Mouse (Mus musculus) forebrain, embryonic 15.5 days (tissue): Measurements from ENCODE around the gene Wdr90. TPM values are rescaled to one million over a fixed set of nuclear protein-coding genes. Genes with fewer than 3 reads are reported as not detected.
A peak's percentile ranks its signal among the peaks of the same experiment; 100 is the strongest.

Experiments used
- ATAC-seq: fragments of 200-750 bp; cut with Nextera tagmentation; replicated peaks from 2 replicates; pipeline ENCODE4 v1.8.0; 2017; ENCODE audit warnings: mild to moderate bottlenecking, moderate TSS enrichment, moderate library complexity
- H3K27ac ChIP-seq: fragments of 300-500 bp; sonication (generic); replicated peaks from 2 replicates; pipeline ENCODE4 v1.5.1; 2015; ENCODE audit warnings: mild to moderate bottlenecking, inconsistent platforms
- H3K27me3 ChIP-seq: fragments of 300-500 bp; sonication (generic); 2 replicates; pipeline ENCODE4 v1.6.1; 2015; ENCODE audit warnings: inconsistent platforms
- H3K36me3 ChIP-seq: fragments of 300-500 bp; sonication (generic); 2 replicates; pipeline ENCODE4 v1.6.1; 2015; ENCODE audit warnings: mild to moderate bottlenecking, inconsistent platforms
- H3K4me1 ChIP-seq: fragments of 300-500 bp; sonication (generic); 2 replicates; pipeline ENCODE4 v1.6.1; 2015; ENCODE audit warnings: inconsistent platforms
- H3K4me2 ChIP-seq: fragments of 300-500 bp; sonication (generic); replicated peaks from 2 replicates; pipeline ENCODE4 v1.6.1; 2015; ENCODE audit warnings: mild to moderate bottlenecking, inconsistent platforms
- H3K4me3 ChIP-seq: fragments of 300-500 bp; sonication (generic); 2 replicates; pipeline ENCODE4 v1.5.1; 2015; ENCODE audit warnings: mild to moderate bottlenecking, inconsistent platforms
- H3K9ac ChIP-seq: fragments of 300-500 bp; sonication (generic); replicated peaks from 2 replicates; pipeline ENCODE4 v1.6.1; 2015; ENCODE audit warnings: mild to moderate bottlenecking, inconsistent platforms
- H3K9me3 ChIP-seq: fragments of 300-500 bp; sonication (generic); 2 replicates; pipeline ENCODE4 v1.6.1; 2016; ENCODE audit warnings: inconsistent platforms
- WGBS: fragments of 180-500 bp; shearing (Covaris S2); methylation state at CpG from one replicate; pipeline ENCODE4 v1.1.7; 2015; ENCODE audit warnings: mixed read lengths; 5-methylcytosine and 5-hydroxymethylcytosine counted together
- polyA plus RNA-seq: library from polyadenylated mRNA; unstranded; fragments of >200 nt; fragmentation: Nextera tagmentation; extraction: Ambion mirVana; gene quantifications from 2 replicates; pipeline ENCODE4 v1.2.1, GENCODE M21; 2015

Gene Wdr90
- polyA plus RNA-seq, 1 experiment from 2014 or later, result 18.8 TPM

DNA sequence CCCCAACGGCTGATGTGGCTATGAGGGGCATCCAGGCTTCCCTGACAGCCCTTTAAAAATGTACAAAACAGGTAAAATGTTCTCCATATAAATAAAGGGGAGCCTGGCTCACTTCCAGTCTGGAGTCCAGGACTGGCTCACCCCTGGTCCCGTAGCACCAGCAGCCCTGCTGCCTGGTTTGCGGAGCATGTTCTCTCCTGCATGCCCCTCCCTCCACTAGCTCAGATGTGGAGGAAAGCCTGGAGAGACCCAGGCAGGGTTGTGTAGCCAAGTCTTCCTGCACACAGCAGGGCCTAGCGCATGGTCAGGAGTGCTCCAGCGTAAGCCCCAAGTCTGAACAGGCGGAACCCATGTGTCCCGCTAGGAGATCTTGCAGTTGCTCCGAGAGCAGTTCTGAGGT lies 22.0 kb upstream of the Wdr90 start:
- H3K9ac ChIP-seq, result no peak overlapping the region
- 80% methylated on average over 8 of the region's 8 CpGs for WGBS
- ATAC-seq, result no peak
- H3K4me3 ChIP-seq, result no peak overlapping the region
- H3K36me3 ChIP-seq, result peaks cover 37% of the 10 kb centered on the region
- no peak overlapping the region for H3K27ac ChIP-seq
- peaks cover 8% of the 10 kb centered on the region for H3K4me1 ChIP-seq
- no peaks in the 10 kb centered on the region for H3K9me3 ChIP-seq
- no peak overlapping the region for H3K4me2 ChIP-seq
- no peaks in the 10 kb centered on the region for H3K27me3 ChIP-seq

DNA sequence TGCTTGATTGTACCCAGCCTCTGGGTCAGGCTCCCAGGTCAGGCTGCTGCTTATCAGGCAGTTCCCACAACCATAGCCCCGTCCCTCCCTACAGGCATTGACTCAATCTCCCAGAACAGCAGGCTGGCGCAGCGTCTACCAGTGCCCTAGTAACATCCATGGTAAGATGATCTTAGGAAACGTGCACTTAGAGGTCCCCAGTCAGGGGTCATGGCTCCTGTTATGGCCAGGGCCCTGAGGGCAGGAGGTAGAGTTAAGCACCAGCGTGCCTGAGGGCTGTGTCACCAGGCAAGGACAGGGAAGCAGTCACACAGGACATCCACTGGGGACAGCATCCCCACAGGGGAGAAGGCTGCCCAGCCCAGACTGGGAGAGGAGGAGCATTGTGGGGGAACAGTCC lies 21.0 kb upstream of the Wdr90 start:
- no peak overlapping the region; the same call in 1 of the 2 replicates for H3K27ac ChIP-seq
- no peak overlapping the region for H3K4me2 ChIP-seq
- H3K4me1 ChIP-seq, result peaks cover 11% of the 10 kb centered on the region
- no peak overlapping the region for H3K4me3 ChIP-seq
- WGBS, result 51% methylated on average over 5 of the region's 5 CpGs
- no peaks in the 10 kb centered on the region for H3K27me3 ChIP-seq
- no peak for ATAC-seq
- H3K9me3 ChIP-seq, result no peaks in the 10 kb centered on the region
- H3K36me3 ChIP-seq, result peaks cover 41% of the 10 kb centered on the region
- H3K9ac ChIP-seq, result no peak overlapping the region

DNA sequence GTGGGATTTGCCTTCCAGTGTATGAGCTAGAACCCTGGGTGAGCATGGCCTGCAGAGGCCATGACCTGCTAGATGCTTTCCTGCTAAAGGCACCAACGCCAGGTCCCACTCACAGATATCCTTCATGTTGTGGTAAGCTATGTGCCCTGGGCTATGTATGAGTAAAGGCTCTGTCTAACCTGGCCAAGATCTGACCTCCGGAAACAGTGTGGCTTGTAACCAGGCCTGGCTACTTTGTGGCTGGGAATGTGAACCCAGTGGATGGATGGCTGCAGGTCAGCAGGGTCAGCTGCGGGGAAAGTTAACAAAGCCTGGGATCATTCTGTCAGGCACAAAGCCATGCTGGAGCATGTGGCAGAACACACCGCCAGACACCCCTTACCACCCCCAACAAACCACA lies 20.4 kb upstream of the Wdr90 start:
- H3K36me3 ChIP-seq, result peaks cover 40% of the 10 kb centered on the region
- H3K27ac ChIP-seq, result 0 out of 2 replicates have a peak overlapping the region, but pooled peaks have one; percentile 1
- no peak for ATAC-seq
- no peaks in the 10 kb centered on the region for H3K27me3 ChIP-seq
- no peaks in the 10 kb centered on the region for H3K9me3 ChIP-seq
- H3K4me1 ChIP-seq, result peaks cover 16% of the 10 kb centered on the region
- no peak overlapping the region for H3K4me3 ChIP-seq
- H3K9ac ChIP-seq, result no peak overlapping the region
- no peak overlapping the region for H3K4me2 ChIP-seq
- WGBS, result 29% methylated on average over 4 of the region's 4 CpGs

DNA sequence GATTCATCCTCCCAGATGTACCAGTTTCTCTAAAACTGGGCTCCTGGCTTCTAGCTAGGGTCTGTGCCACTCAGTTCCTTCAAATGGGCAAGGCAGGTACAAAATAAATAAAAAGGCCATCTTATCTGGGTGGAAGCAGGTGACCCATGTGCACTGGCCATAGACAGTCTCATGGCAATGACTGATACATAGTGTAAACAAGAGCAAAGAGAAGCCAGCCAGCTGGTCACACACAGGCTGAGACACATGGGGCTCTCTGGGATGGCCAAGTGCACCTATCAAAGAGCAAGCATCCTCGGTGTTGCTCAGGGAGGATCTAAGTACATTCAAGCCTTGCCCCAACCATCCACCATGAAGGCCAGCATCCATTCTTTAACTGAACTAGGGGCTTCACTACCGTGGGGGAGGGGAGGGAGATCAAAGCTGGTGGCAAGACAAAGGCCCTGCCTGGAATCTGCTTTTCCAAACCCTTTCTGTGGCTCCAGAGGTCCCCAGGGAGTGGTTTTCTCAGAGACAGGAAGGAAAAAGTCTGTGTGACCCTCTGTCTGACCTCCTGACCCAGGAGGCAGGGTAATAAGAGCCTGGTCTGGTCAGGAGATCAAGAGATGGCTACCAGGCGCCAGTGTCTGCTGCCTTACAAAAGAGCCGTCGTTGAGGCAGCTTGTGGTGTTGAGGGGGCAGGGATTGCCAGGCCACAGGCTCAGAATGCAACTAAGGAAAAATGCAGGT lies 19.8 kb upstream of the Wdr90 start:
- Histone ChIP-seq H3K4me3 (no peak overlapping the region), H3K4me1 (peaks cover 22% of the 10 kb centered on the region), H3K27me3 (no peaks in the 10 kb centered on the region), H3K27ac (0 out of 2 replicates have a peak overlapping the region, but pooled peaks have one; percentile 1), H3K9ac (no peak overlapping the region), H3K4me2 (no peak overlapping the region), H3K9me3 (no peaks in the 10 kb centered on the region), H3K36me3 (peaks cover 40% of the 10 kb centered on the region)
- 8% methylated on average over 5 of the region's 5 CpGs for WGBS
- ATAC-seq, result no peak

DNA sequence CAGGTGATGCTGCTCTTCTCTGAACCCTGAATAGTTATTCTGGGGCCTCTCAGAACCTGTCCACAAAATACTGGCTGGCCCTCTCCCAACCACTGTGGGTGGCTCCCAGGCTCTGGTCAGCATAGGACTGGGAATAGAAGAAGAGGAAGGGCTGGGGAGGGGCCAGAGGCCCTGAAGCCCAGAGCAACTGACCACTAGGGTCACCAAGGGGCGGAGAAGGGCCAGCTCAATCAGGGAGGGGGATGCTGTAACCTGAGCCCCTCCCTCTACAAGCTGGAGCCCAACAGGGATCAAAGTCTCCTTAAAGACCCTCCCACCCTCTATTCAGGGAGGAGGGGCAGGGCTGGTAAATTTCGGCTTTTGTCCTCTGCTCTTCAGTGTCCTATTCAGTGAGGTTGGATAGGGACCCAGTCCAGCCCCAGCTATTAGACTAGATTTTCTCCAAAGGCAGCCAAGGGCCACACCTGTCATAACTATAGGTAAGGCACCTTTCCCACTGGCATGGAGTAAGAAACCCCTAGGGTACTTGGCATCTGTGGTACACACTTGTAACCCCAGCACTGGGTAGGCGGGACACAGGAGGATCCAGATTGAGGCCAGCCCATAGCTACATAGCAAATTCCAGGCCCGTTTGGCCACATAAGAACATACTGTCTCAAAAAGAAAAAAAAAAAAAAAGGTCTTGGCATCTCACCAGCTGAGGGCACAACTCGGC lies 19.1 kb upstream of the Wdr90 start, which contains the start of gene Wfikkn1:
TSS of gene Wfikkn1 (minus strand) at position 663 of the 715 bp plus-strand sequence.
- Histone ChIP-seq H3K4me1 (peaks cover 26% of the 10 kb centered on the region), H3K27me3 (no peaks in the 10 kb centered on the region), H3K9me3 (no peaks in the 10 kb centered on the region), H3K27ac (0 out of 2 replicates have a peak within 1 kb of the TSS, but pooled peaks have one; percentile 1), H3K4me2 (no peak within 1 kb of the TSS), H3K4me3 (no peak within 1 kb of the TSS), H3K9ac (no peak within 1 kb of the TSS), H3K36me3 (peaks cover 40% of the 10 kb centered on the region)
- 28% methylated on average over 5 of the region's 5 CpGs for WGBS
- ATAC-seq, result no peak

DNA sequence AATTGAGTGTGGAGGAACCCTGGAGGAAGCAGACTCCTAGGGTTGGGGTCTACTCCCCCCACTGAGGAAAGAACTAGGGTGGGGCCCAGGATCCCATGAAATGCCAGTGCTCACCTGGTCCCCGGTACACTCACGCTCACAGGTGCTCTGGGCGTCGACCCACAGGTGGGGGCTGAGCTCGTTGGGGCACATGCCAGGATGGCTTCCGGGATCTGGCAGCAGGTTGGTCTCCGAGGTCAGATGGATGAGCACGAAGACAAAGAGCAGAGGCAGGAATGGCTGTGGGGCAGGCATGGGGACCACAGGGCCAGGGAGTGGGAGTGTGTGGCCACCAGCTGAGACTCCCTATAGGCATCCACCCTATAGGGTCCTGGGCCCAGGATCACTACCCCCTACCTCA lies 18.4 kb upstream of the Wdr90 start:
- no peak overlapping the region for H3K4me3 ChIP-seq

DNA sequence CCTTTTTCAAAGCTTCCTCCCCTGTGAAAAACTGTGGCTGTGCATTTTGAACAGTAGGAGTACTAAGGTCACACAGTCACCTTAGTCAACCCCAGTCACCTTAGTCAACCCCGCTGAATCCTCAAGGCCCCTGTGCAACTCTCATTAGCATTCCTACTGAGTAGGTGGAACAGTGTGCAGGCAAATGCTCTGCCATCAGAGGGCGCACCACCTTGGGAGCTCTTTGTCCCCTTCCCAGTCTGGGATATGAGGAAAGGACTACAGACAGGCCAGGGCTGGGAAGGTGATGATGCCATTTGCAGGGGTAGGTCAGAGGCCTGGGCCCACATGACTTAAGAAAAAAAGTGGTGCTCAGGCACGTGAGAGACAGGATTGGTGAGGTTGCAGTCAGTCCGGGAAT lies 18.0 kb upstream of the Wdr90 start:
- peaks cover 34% of the 10 kb centered on the region for H3K36me3 ChIP-seq
- H3K9ac ChIP-seq, result no peak overlapping the region
- no peak overlapping the region for H3K4me3 ChIP-seq
- H3K4me2 ChIP-seq, result no peak overlapping the region
- H3K4me1 ChIP-seq, result peaks cover 29% of the 10 kb centered on the region
- no peak for ATAC-seq
- 52% methylated on average over 4 of the region's 4 CpGs for WGBS
- no peak overlapping the region for H3K27ac ChIP-seq
- H3K27me3 ChIP-seq, result no peaks in the 10 kb centered on the region
- no peaks in the 10 kb centered on the region for H3K9me3 ChIP-seq

More for the DNA sequence above, 18.4 kb upstream of the Wdr90 start:
- peaks cover 26% of the 10 kb centered on the region for H3K4me1 ChIP-seq
- no peak overlapping the region for H3K9ac ChIP-seq
- WGBS, result 75% methylated on average over 8 of the region's 8 CpGs
- H3K36me3 ChIP-seq, result peaks cover 39% of the 10 kb centered on the region
- no peaks in the 10 kb centered on the region for H3K27me3 ChIP-seq
- H3K4me2 ChIP-seq, result no peak overlapping the region
- no peak for ATAC-seq
- H3K27ac ChIP-seq, result no peak overlapping the region
- no peaks in the 10 kb centered on the region for H3K9me3 ChIP-seq

DNA sequence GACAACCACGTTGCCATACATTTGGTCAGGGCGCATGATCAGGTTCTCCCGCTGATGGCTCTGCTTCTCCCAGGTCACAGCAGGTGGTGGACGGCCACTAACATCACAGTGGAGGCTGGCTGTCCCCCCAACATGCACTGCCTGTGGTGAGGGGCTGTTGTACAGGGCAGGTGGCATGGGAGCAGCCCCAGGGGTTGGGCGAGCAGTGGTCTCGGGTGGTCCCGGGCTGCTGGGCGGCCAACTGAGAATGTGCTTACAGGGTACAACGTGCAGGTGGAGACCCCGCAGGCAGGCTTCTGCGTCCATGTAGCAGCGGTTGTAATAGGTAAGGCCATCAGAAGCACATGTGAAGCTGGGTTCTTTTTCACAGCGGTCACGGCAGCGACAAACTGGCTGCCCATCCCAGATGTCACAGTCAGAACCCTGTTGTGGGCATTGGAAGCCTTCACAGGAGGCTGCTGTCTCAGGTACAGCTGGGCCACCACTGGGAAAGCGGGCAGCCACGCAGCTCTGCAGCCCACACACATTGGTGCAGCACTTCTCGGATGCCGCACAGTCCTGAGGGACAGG lies 17.4 kb upstream of the Wdr90 start:
- Histone ChIP-seq H3K4me2 (no peak overlapping the region), H3K4me3 (no peak overlapping the region), H3K9me3 (no peaks in the 10 kb centered on the region), H3K36me3 (peaks cover 29% of the 10 kb centered on the region), H3K4me1 (peaks cover 35% of the 10 kb centered on the region), H3K27ac (no peak overlapping the region), H3K9ac (no peak overlapping the region), H3K27me3 (no peaks in the 10 kb centered on the region)
- ATAC-seq, result no peak
- 91% methylated on average over 19 of the region's 19 CpGs for WGBS

DNA sequence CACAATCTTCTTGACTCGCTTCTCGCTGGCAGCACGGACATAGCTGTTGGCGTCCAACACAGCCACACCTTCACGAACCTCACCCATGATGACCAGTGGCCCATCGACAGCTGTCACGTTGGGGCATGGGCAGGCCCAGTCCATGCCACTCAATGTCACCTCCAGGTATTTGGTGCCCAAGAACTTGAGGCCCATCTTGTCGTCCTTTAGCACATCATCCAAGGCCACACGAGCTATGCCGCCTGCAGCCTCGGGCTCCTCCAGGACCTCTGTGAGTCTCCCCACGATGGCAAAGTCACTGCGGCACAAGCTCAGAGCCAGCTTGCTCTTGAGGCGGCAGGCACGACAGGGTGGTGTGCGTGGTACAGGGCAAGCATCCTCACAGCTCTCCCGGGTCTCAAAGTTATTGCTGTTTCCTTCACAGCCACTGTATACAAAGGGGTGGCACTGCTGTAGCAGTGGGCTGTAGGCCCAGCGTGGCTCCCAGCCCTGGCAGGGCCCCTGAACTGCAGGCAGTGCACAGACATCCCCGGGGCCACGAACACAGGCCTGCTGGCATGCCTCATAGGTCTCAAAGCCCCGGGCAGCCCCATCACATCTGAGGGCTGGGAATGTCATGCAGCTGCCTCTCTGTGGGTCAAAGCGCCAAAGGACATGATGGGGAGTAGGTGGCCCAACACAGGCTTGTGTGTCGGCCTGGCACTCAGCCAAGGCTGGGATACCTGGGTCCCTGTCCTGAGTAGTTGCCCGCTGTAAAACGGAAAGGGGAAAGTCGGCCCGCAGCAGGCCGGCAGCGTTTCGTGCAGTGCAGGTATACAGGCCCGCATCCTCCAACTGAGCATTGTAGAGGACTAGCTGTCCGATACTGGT lies 16.7 kb upstream of the Wdr90 start:
- no peak for ATAC-seq
- no peaks in the 10 kb centered on the region for H3K27me3 ChIP-seq
- H3K4me2 ChIP-seq, result no peak overlapping the region
- no peak overlapping the region for H3K4me3 ChIP-seq
- 91% methylated on average over 32 of the region's 32 CpGs for WGBS
- H3K36me3 ChIP-seq, result peaks cover 23% of the 10 kb centered on the region
- H3K9me3 ChIP-seq, result no peaks in the 10 kb centered on the region
- peaks cover 35% of the 10 kb centered on the region for H3K4me1 ChIP-seq
- no peak overlapping the region for H3K27ac ChIP-seq
- no peak overlapping the region for H3K9ac ChIP-seq

DNA sequence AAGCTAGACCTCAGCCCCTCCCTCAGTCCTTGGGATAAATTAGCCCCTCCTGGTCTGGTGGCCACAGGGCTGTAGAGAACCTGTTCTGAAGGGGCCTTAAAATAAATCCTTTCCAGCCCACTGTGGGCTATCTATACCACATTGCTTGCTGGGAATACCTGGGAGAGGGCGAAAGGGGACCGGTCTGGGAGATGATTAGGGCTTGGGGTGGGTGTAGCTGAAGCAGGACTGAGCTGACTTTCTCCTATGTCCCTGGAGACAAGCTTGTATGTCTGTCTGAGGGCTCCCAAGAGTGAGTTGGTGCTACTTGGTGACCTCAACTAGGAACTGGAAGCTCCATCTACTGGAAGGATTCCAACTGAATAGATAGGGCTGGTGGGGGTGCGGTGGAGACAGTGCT lies 15.7 kb upstream of the Wdr90 start:
- WGBS, result 99% methylated on average over 3 of the region's 3 CpGs
- Histone ChIP-seq H3K27me3 (no peaks in the 10 kb centered on the region), H3K27ac (no peak overlapping the region), H3K4me3 (no peak overlapping the region), H3K4me1 (peaks cover 35% of the 10 kb centered on the region), H3K36me3 (peaks cover 20% of the 10 kb centered on the region), H3K9ac (no peak overlapping the region), H3K4me2 (no peak overlapping the region), H3K9me3 (no peaks in the 10 kb centered on the region)
- no peak for ATAC-seq

DNA sequence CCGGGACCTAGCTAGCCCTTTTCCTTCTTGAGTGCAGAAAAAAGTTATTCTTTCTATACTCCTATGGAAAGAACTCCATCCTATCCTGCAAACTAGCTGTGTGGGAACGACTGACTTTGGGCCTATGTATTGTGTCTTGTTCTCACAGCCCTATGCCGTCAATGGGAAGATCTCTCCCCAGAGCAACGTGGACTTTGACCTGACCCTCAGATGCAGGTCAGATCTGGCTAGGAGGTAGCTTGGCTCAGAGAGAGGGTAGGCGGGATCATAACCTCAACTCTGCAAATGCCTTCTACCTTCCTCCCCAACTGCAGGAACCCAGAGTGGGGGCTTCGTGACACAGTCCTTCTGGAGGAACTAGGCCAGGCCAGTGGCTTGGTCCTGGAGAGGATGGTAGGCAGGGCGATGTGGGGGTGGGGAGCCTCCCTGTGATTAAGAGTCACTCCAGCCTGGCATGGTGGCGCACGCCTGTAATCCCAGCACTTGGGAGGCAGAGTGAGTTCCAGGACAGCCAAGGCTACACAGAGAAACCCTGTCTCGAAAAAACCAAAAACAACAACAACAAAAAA lies 15.1 kb upstream of the Wdr90 start:
- H3K4me2 ChIP-seq, result peak overlapping the region; percentile 97
- no peaks in the 10 kb centered on the region for H3K9me3 ChIP-seq
- H3K27me3 ChIP-seq, result no peaks in the 10 kb centered on the region
- H3K36me3 ChIP-seq, result peaks cover 20% of the 10 kb centered on the region
- H3K4me3 ChIP-seq, result peak overlapping the region; percentile 75
- no peak for ATAC-seq
- H3K9ac ChIP-seq, result peak overlapping the region; percentile 85
- 74% methylated on average over 10 of the region's 10 CpGs for WGBS
- H3K27ac ChIP-seq, result peak overlapping the region; percentile 94
- peaks cover 35% of the 10 kb centered on the region for H3K4me1 ChIP-seq
